Mouse (Mus musculus): ENCODE measurements at regions not wholly inside any gene's neighbourhood (a gene's known extent, or its start where the extent isn't known, plus 50 kb on each side); places are given as distances from the start of the nearest gene placed in this dataset.

DNA sequence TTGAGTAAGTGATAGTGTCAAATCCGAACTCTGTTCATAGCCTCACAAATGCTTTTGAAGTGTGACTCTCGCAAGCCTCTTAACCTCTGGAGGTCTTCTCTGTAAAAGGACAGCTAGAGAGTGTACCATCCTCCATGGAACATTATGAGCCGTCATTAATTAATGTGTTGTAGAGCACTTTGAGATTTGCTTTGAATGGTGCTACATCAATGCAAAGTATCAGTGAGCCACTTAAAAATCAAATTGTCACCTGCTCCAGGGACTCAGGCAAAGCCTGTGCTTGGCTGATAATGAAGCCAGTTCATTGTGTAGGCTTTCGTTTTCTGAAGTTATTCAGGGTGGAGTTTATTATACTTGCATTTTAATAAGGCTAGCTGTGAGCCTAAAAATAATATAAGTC, 801.8 kb upstream of the B3galt2 start:
- ChIA-PET CTCF (no interaction called here), POLR2A (no interaction called here)

DNA sequence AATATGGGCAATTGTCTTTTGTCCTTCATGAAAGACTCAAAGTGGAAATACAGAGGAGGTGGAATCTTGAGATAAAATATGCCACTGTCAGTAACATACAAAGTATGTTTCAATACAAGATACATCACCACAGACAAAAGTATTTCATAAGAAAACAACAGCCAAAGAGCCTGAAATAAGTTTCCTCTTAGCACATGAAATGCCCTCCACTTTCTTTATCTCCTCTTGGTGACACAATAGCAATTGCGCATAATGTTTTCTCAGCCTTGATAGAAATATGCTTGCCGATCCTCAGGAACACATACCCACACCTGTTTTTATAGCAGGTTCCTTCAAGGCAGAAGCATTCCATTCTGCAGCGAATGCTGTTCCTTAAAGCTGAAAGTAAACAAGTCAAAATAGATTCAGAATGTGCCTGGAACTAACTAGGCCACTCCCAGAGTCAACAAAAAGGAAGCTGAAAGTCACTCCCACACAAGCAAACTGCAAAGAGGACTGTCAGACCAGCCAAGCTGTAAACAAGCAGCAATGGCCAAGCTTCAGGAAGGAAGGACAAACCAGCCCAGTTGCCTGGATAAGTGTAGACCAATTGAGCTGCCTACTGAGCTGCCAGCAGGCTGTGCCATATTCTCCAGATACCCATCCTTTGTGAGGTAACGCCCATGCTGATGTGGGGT, 773.3 kb upstream of the B3galt2 start:
- POLR2A ChIA-PET, result no interaction called here

DNA sequence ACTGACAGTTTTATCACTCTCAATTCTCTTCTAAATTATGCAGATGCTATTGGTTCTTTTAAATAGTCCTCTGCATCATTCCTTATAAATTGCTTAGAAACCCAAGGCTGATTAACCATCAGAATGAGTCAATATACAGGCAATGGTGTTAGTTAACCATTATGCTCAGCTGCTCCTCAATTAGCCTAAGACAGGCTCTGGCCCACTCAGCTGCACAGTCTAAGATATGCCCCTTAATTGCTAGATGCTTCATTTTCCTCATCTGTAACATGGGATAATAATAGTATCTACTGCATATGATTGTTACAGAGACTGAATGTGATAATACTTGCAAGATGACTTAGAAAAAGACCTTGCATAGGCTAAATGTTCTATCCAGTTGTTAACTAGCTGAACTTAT, 748.6 kb upstream of the B3galt2 start:
- CTCF ChIA-PET, result no interaction called here
- POLR2A ChIA-PET, result no interaction called here

More for the DNA sequence above, 773.3 kb upstream of the B3galt2 start:
- CTCF ChIA-PET, result no interaction called here

DNA sequence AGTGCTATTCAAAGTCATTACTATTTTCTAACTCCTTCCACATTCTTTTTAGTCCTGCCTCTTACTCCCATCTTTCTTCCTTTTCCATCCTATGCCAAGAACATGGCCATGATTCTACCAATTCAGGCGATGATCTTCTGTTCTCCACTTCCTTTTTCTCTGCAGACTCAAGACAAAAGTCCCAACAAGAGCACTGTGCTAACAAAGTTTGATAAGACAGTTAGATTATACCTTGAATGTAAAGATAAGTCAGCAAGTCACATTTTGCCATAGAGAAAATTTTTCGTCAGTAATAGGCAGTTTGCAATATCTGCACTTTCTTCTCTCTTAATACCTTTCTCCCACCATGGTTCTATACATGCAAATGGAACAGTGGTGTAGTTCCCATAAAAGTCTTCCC, 747.3 kb upstream of the B3galt2 start:
- ChIA-PET POLR2A (no interaction called here), CTCF (no interaction called here)

DNA sequence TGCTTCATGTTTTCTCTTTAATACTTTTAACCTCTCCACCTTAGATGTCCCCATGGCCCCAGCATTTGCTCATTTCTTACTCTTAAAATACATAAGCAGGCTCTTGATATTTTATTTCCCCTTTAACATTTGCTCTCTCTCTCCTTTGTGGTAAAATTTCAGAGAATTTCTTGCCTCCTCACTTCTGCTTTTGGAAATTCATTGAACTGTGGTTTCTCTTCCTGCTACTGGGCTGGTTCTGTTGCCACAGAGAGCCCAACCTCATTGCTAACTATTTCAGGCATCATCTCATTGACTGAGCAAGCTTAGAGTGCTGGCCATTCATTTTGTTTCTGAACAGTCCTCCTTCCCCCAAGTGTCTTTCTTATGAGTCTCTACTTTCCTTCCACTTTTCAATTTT, 746.3 kb upstream of the B3galt2 start:
- POLR2A ChIA-PET, result no interaction called here
- CTCF ChIA-PET, result no interaction called here

DNA sequence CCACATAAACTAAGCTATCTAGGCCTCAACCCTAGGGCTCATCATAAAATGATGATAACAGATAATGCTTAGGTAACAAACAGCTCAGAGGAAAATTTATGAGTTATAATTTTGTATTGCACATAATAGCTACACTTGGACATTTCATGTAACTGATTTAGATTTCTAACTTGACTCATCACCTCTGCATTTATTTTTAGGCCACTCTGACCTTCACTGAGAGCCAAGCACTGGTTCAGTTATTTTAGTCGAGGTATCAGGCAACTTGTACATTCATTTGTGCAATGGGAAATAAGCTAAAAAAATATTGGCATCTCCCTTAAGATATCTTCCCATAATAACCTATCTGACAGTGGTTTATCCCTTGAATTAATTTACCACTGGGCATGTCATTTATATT, 745.4 kb upstream of the B3galt2 start:
- ChIA-PET CTCF (no interaction called here), POLR2A (no interaction called here)

DNA sequence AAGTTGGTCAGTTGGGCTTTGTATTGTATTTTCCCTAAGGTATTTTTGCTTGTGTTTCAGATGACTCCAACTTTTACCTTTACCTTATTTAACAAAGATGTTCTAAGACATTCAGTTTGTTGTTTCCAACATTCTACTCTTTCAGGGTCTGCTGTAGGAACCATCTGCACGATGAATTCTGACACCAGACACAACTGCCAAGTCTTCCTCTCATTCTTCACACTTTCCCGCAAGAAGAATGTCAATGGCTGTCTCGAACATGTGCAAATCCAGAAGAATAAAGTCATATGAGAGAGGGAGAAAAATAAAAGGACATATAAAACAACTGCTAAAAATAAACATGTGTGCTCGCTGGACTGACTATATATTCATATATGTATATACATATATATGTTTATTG, 730.6 kb upstream of the B3galt2 start:
- CTCF ChIA-PET, result no interaction called here
- POLR2A ChIA-PET, result no interaction called here

DNA sequence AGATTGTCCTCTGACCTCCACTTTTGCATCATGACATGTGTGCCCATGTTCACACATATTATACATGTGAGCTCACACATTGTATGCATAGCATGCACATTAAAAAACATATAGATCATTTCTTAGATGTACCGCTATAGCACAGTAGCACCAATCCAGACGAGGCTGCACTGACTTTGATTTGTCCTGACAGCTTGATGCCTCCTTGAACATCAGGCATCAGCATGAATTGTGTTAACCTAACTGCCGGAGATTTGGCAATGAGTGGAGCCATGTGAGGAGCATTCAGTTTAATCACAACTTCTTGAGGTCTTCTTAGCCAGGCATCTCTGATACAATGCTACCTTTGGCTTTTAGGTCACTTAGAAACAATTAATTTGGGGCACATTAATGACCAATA, 683.8 kb upstream of the B3galt2 start:
- ChIA-PET POLR2A (no interaction called here), CTCF (no interaction called here)

DNA sequence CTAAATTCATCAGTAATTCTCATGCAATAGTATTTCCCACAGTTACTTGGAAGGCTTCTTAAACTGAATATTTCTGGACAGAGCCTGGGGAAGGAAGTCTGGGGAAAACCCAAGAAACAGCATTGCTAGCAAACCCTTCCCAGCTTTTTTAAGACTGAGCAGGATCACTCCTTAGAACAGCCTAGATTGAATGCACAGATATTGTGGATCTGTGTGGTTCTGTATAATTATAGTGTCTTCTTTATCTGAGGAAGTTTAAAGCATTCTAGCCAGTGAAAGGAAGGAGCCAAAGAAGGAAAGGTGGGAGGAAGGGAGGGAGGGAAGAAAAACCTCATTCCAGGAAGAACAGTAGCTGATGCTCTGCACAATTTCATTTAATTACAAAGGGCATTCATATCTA, 669.0 kb upstream of the B3galt2 start:
- CTCF ChIA-PET, result no interaction called here

DNA sequence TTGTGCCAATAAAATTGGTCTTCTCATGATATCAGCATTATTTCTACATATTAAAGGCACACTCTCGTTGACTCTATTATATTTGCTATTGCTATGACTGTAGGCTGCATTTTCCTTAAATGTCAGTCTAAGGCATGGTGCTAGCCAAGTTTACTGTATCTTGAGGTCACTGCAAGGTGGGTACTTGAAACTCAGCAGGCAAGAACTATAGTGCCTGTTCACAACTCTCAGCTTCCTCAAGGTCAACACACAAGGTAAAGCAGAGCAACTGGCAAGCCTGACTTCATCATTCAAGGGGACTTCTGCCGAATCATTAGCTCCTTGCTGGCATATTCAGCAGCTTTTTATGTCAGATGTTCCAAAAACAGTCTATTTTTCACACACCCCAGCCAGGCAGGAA, 667.1 kb upstream of the B3galt2 start:
- ChIA-PET CTCF (no interaction called here), POLR2A (no interaction called here)

More for the DNA sequence above, 669.0 kb upstream of the B3galt2 start:
- POLR2A ChIA-PET, result interaction anchor here in 1 of 4 experiments (1.3 kb wide), 1 partner anchor 33 kb away, joined by 3 read pairs; no protein-coding TSS in a partner anchor

DNA sequence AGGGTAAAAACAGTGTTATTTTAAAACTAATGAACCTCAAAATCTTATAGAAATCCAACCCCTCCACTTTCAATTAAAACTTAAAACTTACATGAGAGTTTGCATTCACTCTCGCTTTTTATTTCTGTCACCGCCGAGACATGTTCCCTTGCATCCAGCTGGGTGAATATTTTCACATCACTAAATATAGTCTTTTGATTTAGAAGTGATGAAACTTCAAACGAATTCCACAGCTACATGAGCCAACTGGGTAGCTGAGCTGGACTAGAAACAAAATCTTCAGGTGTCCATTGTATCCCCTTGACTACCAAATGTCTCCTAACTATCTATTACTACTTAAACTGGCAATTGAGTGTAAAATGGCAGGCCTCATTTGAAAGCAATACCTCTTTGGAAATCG, 657.5 kb upstream of the B3galt2 start:
- CTCF ChIA-PET, result no interaction called here
- POLR2A ChIA-PET, result no interaction called here

DNA sequence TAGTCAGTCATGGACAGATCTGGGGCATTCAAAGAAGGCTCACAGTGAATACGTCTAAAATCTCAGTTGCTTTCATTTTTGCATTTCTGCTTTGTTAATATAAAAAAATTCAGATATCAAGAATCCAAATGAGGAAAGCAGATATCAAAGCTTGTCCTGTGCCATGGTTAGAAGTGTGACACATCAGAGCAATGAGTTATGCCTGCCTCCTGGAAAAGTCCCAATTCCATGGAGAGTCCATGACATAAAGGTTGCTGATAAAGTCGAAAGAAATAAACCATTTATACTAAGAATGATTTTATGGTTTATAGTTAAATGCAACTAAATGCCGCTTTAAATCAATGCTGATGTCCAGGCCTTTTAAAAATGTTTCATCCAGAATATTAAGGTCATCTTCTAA, 656.8 kb upstream of the B3galt2 start:
- POLR2A ChIA-PET, result no interaction called here
- CTCF ChIA-PET, result no interaction called here

DNA sequence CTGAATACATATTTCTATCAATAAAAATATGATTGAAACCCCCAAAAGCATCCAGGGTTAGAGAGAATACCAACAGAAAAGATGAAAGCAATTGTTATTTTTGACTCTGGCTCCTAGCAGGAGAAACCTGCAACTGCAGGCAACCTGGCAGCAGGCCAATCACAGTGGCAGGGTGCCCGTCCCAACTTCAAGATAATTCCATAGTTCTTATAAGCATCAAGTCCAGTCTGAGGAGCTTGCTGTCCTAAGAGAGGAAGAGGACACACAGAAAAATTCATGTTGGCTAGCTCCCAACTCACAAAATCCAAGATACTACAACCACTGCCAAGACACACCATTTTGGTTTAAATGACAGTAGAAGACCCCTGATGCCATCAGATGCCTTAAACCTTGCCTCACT, 654.9 kb upstream of the B3galt2 start:
- ChIA-PET POLR2A (no interaction called here), CTCF (no interaction called here)

DNA sequence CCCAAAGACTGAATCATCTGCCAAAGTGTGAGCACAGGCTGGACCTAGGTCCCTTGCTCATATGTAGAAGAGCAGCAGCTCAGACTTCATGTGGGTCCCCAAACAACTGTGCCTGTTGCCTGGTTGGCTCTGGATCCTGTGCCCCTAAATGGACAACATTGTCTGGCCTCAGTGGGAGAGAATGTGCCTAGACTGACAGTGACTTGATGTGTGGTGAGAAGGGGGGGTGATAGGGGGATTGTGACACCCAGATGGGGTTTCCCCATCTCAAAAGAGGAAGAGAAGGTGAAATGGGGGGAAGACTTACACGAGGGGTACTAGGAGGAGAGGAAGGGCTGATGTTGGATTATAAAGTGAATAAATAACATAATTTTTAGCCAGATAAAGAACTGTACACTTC, 640.2 kb upstream of the B3galt2 start:
- POLR2A ChIA-PET, result no interaction called here

DNA sequence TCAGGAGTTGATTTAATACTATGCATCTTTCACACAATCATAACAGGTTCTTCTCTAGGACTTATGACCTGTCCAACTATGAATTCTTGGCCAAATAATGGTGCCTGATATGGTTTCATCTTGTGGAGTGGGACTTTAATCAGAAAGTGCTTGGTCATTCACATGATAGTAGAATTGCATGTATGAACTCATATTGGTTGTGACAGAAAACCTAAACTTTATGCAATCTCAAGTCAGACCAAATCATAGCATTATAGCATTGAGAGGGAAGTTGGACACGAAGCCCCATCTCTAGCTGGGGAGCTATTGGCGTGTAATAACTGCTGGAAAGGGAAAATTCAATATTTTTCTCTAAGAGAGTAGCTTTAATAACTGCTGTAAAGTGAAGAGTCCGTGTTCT, 639.4 kb upstream of the B3galt2 start:
- CTCF ChIA-PET, result no interaction called here
- POLR2A ChIA-PET, result no interaction called here

More for the DNA sequence above, 640.2 kb upstream of the B3galt2 start:
- CTCF ChIA-PET, result no interaction called here

DNA sequence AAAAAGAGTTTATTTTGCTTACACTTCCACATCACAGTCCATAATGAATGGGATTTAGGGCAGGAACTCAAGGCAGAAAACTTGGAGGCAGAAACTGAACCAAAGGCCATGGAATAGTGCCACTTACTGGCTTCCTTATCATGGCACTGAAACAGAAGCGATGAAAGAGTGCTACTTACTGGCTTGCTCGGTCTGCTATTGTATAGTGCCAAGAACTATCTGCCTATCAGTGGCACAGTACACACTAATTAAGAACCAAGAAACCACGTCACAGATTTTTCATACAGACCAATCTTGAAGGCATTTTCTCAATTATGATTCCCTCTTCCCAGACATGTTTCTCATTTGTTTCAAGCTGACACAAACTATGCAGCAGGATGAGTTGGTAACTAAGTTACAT, 634.4 kb upstream of the B3galt2 start:
- ChIA-PET CTCF (no interaction called here), POLR2A (no interaction called here)

DNA sequence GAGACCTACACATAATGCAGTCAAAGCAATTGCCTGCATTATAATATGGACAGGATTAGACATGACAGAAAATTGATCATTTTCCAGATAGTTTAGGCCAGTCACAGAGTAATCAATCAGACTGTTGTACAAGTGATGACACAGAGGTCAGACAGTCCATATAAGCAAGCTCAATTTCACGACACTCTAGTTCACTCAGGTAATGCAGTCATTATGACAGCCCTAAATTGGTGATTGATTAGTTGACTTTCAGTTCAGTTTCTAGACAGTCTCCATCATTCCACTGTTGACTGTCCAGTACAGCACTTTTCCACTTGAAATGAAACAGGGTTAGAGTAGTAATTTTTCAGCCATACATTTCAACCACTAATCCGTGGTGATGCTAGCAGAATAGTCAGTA, 620.5 kb upstream of the B3galt2 start:
- POLR2A ChIA-PET, result no interaction called here
- CTCF ChIA-PET, result no interaction called here

DNA sequence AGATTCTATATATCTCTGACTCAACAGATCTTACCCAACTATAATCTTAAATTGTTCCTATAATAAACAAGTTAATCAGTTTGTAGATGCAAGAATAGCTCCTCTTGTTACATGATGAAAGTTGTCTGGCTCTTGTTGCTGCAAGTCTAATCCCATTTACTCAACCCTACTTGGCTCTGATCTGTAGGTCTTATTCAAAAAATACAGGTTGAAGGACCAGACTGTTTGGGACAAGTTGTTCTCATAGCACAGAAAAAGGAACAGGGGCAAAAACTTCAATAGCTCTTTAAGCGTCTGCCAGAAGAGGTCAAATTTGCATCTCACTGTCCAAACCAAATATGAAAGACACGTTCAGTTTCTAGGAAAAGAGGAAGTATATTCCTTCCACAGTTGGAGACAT, 587.3 kb upstream of the B3galt2 start:
- CTCF ChIA-PET, result no interaction called here
- POLR2A ChIA-PET, result no interaction called here

DNA sequence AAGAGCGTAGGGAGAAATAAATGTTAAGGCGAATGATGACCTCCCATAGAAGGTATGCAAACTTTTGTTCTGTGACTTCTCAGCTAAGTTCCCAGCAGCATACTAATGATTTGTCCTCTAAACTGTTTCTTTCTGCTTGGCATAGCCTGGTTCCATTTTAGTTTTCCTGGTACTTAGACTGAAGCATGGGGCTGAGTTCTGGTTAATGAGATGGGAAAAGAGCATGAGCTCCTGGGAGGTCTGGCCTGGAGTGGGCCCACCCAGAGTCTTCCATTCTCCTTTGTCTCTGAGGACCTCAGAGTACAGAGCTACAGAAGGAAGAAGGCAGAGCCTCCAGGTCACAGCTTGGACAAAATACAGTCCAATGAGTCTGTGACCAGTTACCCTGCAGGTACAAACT, 586.9 kb upstream of the B3galt2 start:
- POLR2A ChIA-PET, result no interaction called here
- CTCF ChIA-PET, result no interaction called here

DNA sequence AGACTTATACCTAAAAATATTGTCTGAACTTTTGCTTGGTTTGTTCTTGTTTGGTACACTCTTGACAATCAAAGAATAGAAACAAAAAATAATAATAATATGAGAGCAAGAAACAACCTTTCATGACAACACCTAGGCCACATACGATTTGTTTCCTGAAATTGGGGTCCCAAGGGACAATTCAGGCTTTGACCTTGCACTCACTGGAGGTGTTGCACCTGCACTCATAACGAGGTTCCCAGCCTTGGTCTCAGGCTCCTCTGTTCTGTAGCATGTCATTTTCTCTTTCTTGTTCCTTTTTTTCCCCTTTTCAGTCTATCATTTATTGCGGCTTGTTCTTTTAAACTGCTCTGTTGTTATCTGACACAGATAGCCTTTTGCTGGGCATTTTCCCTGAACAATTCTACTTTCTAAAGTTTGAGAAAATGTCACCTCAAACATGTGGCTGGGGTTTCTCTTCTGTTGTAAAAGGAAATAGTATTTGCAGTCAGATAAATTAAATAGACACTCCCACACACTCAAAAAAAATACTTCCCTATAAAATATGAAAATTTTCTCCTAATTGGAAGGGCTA, 585.9 kb upstream of the B3galt2 start:
- ChIA-PET POLR2A (no interaction called here), CTCF (no interaction called here)

DNA sequence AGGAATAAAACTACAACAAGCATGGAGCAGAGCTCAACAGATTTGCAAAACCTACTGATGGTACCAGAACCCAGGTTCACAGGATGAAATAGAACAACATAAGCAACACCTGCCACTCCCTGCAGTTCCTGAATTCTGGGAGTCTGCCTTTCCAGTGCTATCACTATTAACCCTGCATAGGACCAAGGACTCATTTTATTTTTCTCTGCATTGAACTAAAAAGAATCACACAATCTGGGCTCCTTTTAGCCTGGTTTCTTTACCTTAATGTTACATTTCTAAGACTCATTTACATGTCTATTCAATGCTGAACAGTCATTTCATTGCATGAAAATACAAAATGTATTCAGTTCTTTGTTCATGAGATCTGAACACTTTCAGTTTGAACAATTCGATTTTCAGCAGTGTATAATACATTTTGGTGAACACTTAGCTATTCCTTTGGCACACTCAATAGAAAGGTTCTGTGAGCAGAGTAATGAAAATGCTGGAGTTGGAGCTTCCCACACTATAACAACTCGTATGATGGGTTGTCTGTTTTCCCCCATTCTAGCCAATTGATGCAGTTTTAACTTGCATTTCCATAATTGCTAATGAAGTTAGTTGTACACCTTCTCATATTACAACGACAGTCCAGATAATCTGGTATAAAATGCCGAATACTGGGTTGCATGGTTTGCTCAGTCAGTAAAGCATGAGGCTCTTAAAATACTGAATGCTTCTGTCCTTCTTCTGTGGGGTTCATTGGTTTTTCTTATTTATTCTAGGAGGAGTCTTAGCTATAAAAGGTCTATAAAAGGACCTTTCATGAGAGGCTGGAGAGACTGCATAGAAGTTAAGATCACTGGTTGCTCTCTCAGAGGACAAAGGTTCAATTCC, 579.5 kb upstream of the B3galt2 start:
- CTCF ChIA-PET, result no interaction called here
- POLR2A ChIA-PET, result no interaction called here

DNA sequence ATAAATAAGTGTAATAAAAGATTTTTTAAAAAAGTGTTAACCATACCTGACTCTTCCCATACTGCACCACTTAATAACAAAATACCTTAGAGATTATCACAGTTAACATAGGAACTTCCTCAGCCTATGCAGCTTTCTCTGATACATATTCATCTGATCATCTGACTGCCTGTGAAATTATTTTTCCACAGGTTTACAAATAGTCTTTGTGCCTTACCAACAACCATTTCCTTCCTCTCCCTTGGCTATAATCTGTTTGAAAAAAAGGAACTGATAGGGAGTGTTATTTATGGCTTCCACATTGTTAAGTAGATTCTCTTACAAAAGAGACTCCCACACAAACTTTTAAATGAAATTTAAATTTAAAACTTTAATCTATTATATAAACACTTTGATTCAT, 575.0 kb upstream of the B3galt2 start:
- ChIA-PET POLR2A (no interaction called here), CTCF (no interaction called here)

All from embryonic stem cell, embryonic (primary cell).